Mouse (Mus musculus) skeletal muscle tissue, adult 2 months (tissue): ENCODE data around the gene Pigm.
A peak's percentile ranks its signal among the peaks of the same experiment; 100 is the strongest.

ENCODE experiments used
- DNase-seq: peaks from one replicate; pipeline ENCODE4 v3.0.0-alpha.2; 2012; ENCODE audit warnings: low read depth, low spot score

Pigm gene

GRCm38 (mm10) chr1:172413491-172414230, 37.3 kb downstream of the Pigm start:
- no peak for DNase-seq

GRCm38 (mm10) chr1:172414231-172414585, 37.9 kb downstream of the Pigm start:
- no peak for DNase-seq

DNA sequence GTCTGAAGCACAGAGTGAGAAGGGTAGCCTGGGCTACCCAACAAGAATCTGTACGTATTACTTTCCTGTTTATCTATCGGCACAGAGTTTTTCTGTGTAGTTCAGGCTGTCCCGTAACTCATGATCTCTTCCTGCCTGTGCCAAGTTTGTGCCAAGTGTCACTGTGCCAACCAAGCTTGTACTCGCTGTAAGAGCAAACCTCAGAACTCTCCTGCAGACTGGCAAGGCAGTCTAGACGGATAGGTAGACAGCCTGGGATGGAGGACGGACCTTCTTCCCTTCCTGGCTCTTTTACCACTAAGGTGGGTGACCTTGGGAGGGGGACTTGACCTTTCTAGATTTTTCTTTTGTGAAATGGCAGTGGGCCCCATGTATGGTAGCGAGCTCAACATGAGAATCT, 38.7 kb downstream of the Pigm start:
- DNase-seq: no peak

DNA sequence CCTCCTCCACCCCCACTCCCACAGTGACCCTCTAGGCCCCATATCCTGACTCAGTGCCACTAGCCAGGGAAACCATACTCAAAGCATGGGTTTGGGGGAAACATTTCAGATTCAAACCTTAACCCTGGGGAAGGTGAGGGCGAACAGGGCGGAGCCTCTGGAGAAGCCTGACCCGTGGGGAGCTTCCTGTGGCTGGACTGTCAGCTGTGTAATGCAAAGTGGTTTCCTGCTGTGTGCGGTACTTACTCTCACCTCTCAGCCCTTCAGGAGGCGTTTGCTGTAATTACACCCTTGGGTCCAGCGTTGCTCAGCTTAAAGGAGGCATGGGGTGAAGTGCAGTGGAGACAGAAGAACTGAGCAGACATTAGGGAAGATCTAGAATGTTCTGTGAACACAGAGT, 41.8 kb downstream of the Pigm start:
- DNase-seq: no peak

GRCm38 (mm10) chr1:172418642-172419041, 42.3 kb downstream of the Pigm start:
- no peak for DNase-seq

DNA sequence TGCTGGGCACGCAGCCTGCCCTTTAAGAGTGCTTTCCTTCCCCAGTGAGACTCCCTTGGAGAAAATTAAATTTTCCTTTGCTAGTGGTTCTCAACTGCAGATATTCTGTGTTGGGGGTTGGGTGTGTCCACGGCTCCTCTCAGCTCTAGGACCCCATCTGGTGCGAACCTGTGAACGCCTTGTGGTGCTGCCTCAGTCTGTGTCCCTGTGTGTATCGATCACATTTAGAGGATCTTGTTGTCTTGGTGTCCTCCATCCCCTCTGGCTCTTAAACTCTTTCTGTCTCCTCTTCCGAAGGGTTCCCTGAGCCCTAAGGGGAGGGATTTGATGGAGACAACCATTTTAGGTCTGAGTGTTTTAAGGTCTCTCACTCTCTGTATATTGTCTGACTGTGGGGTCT, 43.8 kb downstream of the Pigm start:
- no peak for DNase-seq

GRCm38 (mm10) chr1:172423393-172423792, 47.0 kb downstream of the Pigm start:
- DNase-seq: no peak

DNA sequence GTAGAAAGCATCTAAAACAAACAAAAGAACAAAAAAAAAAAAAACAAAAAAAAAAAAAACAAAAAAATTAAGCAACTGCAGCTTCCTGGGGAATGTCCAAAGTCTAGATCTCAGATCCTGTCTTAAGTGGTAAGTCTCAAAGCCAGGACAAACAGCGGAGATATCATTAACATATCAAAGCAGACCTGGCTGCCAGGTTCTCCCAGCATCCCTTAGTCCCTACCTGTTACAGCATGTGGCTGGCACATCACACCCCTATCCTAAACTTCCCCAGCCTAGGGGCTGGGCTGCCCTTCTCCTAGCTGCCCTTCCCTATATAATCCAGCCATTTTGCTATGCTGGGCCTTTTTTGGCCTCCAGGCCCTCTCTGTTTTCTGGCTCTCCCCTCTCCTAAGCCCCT, 50.1 kb downstream of the Pigm start:
- no peak for DNase-seq

- no peak for DNase-seq
These were observed 51.5 kb downstream of the Pigm start for GRCm38 (mm10) chr1:172427841-172428240.

- no peak for DNase-seq
These were observed 52.3 kb downstream of the Pigm start for GRCm38 (mm10) chr1:172428614-172429013.

DNA sequence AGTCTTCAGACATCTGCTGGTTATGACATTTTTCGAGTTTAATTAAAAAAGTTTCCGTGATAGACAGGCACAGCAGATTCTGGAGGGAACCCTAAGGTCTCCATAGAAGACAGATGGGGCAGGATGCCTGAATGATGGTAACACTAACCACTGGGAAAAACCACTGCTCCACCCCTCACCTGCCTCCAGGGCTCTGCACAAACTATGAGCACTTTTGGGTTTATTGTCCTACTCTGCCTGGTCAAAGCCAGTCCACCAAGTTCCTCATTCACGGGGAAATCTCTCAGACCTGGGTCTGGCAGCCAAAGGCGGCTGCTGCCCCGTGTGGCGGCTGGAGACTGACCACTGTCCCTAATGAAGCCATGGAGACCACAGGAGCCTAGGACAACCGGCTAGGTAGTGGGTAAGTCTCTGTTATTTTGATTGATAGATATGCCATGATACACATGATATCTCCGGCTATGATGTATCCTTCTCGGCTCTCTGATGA, 54.4 kb downstream of the Pigm start:
- DNase-seq: no peak

GRCm38 (mm10) chr1:172431836-172432586, 55.7 kb downstream of the Pigm start:
- DNase-seq: peak; percentile 51

- no peak for DNase-seq
These were observed 56.2 kb downstream of the Pigm start for GRCm38 (mm10) chr1:172432587-172432955.

- DNase-seq: no peak
These were observed 56.9 kb downstream of the Pigm start for GRCm38 (mm10) chr1:172433012-172433850.
